Mouse (Mus musculus) frontal cortex, postnatal 25 days (tissue): ENCODE results near the gene Khdc1a.
"Not testable (repeated sequence)": the region's sequence is repeated elsewhere in the genome, so short reads cannot be mapped to it uniquely, and the experiment has no call there.

Experiments
- DNase-seq, 2 experiments: peaks; one replicate each; pipeline ENCODE4 v3.0.0; 2022; ENCODE audit warnings: low spot score in 2 of 2

Gene Khdc1a

GRCm38 (mm10) chr1:21349341-21349740, at the start of gene Khdc1a:
Khdc1a (plus strand) TSS chr1:21349641.
- DNase-seq = no peak

GRCm38 (mm10) chr1:21299826-21300225, 49.6 kb upstream of the Khdc1a start:
- no peak for DNase-seq

GRCm38 (mm10) chr1:21301686-21302085, 47.8 kb upstream of the Khdc1a start:
- DNase-seq = no peak

- no peak for DNase-seq
Measured at GRCm38 (mm10) chr1:21304174-21304573, 45.3 kb upstream of the Khdc1a start.

GRCm38 (mm10) chr1:21304646-21305045, 44.8 kb upstream of the Khdc1a start:
- DNase-seq = no peak

GRCm38 (mm10) chr1:21305443-21305842, 44.0 kb upstream of the Khdc1a start:
- DNase-seq = no peak

- no peak for DNase-seq
Measured at GRCm38 (mm10) chr1:21314336-21314735, 35.1 kb upstream of the Khdc1a start.

GRCm38 (mm10) chr1:21315756-21316155, 33.7 kb upstream of the Khdc1a start:
- DNase-seq = no peak

- no peak for DNase-seq
Measured at GRCm38 (mm10) chr1:21316305-21316704, 33.1 kb upstream of the Khdc1a start.

- no peak for DNase-seq
Measured at GRCm38 (mm10) chr1:21318202-21318601, 31.2 kb upstream of the Khdc1a start.

- DNase-seq = not testable (repeated sequence)
Measured at GRCm38 (mm10) chr1:21320271-21320670, 29.2 kb upstream of the Khdc1a start.

GRCm38 (mm10) chr1:21321656-21322055, 27.8 kb upstream of the Khdc1a start:
- DNase-seq = no peak

GRCm38 (mm10) chr1:21323996-21324574, 25.4 kb upstream of the Khdc1a start:
- no peak for DNase-seq

GRCm38 (mm10) chr1:21324633-21325032, 24.8 kb upstream of the Khdc1a start:
- no peak for DNase-seq

- DNase-seq = no peak
Measured at GRCm38 (mm10) chr1:21326733-21327132, 22.7 kb upstream of the Khdc1a start.

GRCm38 (mm10) chr1:21331161-21331560, 18.3 kb upstream of the Khdc1a start:
- DNase-seq = not testable (repeated sequence)

- no peak for DNase-seq
Measured at GRCm38 (mm10) chr1:21333222-21333973, 16.0 kb upstream of the Khdc1a start.

GRCm38 (mm10) chr1:21335836-21336235, 13.6 kb upstream of the Khdc1a start:
- DNase-seq = no peak

- DNase-seq = no peak
Measured at GRCm38 (mm10) chr1:21340745-21341144, 8.7 kb upstream of the Khdc1a start.

GRCm38 (mm10) chr1:21344253-21344652, 5.2 kb upstream of the Khdc1a start:
- peak in 1 of 2 experiments; percentile 17 for DNase-seq

GRCm38 (mm10) chr1:21344752-21345151, 4.7 kb upstream of the Khdc1a start:
- DNase-seq = not testable (repeated sequence)

- DNase-seq = not testable (repeated sequence)
Measured at GRCm38 (mm10) chr1:21368031-21368430, 18.6 kb downstream of the Khdc1a start, which contains the start of gene Khdc1c. Khdc1c (plus strand) TSS chr1:21368331.

GRCm38 (mm10) chr1:21383256-21383655, 33.8 kb downstream of the Khdc1a start, which contains the start of gene Khdc1b:
Khdc1b (plus strand) TSS chr1:21383556.
- no peak for DNase-seq
